Mouse (Mus musculus): ENCODE data around the gene Rpgr.

GRCm38 (mm10) chrX:10110736-10111135, 106.0 kb downstream of the Rpgr start:
- TF ChIP-seq POLR2A (IDR thresholded peaks at IDR 0.05; ENCODE audit: insufficient read depth, low read depth, low read length) (no peak), EP300 (IDR thresholded peaks at IDR 0.05; ENCODE audit: insufficient read depth, low read depth, low read length) (no peak), CTCF (IDR thresholded peaks at IDR 0.05) (no peak)

Data from heart, adult 2 months (tissue).